Mouse (Mus musculus) layer of hippocampus, postnatal 10 days (tissue): ENCODE results near the gene AC140267.1. TPM values are rescaled to one million over a fixed set of nuclear protein-coding genes. Genes with fewer than 3 reads are reported as not detected.
A peak's percentile ranks its signal among the peaks of the same experiment; 100 is the strongest.

ENCODE experiments used
- DNase-seq, 2 experiments: peaks; one replicate each; pipeline ENCODE4 v3.0.0; 2021; ENCODE audit warnings: low spot score in 2 of 2
- total RNA-seq, 2 experiments: library from RNA; stranded (reverse); gene quantifications; 2 replicates each; pipeline ENCODE4 v1.2.3; 2021

AC140267.1 gene
- total RNA-seq, 2 experiments from 2014 or later = 21.1 to 23.0 TPM

DNA sequence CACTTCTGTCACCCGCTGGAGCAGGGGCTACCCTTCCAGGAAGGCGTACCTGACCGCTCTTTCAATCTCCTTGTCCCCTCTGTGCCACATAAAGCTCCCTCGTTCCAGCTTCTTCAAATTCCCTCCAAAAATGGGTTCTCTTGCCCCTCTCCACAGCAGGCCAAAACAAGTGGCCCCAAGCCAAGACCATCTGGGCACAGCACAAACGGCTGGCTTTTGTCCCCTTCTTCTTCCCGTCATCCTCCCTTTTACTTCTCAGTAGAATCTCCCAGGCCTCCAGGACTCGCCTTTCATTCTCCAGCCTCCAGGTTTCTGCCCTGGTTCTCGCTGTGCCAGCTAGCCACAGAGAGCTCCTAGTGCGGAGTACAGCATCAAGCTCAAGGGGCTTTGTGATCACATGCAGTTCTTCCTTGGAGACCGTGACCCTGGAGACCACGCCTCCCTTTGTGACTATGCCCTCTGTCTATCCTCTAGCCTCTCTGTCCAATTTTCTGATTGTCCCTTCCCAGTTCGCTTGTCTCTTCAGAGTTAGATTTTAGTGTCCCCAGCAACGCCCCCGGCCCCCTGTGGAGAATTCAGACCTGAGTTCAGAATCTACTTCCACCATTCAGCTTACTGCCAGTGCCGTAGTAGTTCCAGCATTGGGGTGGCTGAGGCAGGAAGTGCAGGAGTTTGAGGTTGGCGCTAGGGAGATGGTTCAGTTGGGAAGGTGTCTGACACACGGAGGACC lies 7.4 kb upstream of the AC140267.1 start:
- no peak for DNase-seq

DNA sequence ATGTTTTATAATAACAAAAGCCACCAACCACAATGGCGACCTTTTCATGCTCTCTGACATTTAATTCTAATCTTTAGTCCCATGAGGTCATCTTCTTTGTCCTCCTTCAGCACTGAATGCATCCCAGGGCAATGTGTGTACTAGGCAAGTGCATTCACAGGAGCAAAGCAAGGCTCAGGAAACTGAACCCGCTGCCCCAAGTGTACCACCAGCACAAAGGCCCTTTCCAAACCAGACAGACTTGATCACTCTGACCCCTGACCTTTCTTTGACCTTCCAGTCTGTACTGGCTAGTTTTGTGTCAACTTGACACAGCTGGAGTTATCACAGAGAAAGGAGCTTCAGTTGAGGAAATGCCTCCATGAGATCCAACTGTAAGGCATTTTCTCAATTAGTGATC lies 3.3 kb upstream of the AC140267.1 start:
- DNase-seq = no peak

DNA sequence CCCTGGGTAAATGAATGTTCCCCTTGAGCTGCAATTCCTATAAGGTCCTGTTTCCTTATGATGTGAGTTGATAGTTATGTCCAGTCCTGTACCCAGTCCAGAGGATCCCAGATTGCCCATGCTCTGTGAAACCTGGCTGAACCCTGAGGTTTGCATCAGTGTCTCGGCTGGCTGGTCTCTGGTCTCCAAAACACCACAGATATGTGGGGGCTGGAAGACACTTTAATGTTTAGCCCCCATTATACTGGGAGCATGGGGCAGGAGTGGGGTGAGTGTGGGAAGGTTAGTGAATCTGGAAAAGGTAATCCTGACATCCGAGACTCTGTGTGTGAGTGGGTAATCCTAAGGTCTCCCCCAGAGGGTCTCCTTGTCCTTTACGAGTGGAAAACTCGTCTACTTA lies 2.6 kb upstream of the AC140267.1 start:
- DNase-seq = no peak

DNA sequence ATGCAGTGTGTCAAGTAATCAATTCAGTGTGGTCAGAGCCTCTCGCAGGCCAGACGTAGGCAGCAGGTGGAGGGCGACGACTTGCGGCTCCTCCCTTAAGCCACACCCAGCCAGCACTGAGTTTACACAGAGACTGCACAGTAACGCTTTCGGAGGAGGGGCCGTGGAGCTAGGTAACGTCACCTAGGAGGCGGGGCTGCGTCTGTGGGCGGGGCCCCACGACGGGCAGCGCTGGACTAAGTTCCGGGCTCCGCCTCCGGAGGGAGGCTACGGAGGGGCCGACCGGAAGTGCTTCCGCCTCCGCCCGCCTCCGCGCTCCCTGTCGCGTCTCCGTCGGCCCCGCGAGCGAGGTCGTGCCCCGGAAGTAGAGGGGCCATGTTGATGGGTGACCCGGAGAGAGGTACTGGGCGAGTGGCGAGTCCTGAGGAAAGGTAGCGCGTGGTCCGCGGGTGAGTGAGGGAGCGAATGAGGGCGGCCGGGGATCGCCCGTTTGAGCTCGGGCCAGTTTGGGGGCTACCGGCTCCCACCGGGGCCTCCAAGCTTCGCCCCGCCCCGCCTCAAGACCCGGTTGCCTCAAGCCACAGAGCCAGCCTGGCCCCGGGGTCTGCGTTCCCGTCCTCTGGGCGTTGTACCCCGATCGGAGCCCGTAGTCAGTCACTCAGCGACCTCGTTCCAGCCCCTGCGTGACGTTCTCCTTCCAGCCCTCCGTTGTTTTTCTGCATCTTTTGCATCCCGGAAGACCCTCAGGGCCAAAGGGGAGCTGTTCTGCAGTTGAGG lies 1.7 kb upstream of the AC140267.1 start, which contains the start of gene Mief1:
TSS of gene Mief1 (plus strand) at position 286 of the 777 bp plus-strand sequence.
- DNase-seq = peak; percentile 93 to 96

DNA sequence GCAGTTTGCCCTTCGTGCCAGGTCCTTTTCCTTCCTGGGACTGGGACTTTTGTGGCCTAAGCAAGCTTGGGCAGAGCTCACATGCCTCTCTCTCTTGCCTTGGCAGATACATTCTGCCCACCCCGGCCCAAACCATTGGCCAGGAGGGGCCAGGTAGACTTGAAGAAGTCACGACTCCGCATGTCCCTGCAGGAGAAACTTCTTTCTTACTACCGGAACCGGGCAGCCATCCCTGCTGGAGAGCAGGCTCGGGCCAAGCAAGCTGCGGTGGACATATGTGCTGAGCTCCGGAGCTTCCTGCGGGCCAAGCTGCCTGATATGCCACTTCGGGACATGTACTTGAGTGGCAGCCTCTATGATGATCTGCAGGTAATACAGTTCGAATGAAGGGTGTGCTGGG lies 12.5 kb downstream of the AC140267.1 start:
- no peak for DNase-seq

DNA sequence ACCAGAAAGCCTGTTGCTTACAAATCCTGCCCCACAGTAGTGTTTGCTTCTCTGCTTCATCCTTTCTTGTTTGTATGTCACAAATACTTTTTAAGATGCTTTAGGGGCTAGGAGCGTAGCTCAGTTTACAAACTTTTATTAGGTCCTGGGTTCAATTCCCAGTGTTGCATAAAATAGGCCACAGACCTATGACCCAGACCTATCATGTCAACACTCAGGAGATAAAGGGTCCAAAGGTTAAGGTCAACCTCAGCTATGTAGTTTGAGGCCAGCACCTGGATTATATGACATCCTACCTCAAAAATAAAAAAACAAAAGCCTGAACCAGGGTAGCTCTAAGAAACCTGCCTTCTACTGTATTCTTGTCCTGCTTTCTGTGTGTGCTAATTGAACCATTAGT lies 13.0 kb downstream of the AC140267.1 start:
- DNase-seq = no peak

DNA sequence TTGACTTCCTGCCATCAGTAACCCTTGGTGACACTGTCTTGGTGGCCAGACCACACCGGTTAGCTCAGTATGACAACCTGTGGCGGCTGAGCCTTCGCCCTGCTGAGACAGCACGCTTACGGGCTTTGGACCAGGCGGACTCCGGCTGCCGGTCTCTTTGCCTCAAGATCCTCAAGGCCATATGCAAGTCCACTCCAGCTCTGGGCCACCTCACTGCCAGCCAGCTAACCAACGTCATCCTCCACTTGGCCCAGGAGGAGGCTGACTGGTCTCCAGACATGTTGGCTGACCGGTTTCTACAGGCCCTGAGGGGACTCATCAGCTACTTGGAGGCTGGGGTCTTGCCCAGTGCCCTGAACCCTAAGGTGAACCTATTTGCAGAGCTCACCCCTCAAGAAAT lies 14.0 kb downstream of the AC140267.1 start:
- no peak for DNase-seq

DNA sequence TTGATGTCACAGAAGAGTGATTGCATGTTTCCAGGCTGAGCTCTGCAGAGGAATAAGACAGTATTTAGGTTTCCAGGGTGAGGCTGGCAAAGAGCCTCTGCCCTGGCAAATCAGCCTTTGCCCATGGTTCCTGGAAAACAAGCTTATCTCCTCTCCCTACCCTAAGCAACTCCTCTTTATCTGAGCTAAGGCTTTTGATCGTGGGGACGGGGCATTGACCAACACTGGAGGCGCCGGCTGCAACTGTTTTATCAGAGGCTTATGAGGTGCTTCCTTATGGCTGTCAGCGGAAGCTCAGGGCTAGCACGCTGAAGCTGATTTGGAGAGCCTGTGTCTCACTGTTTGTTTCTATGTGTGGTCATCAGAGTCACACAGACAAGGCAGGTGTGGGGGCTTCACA lies 15.0 kb downstream of the AC140267.1 start:
- DNase-seq = no peak

DNA sequence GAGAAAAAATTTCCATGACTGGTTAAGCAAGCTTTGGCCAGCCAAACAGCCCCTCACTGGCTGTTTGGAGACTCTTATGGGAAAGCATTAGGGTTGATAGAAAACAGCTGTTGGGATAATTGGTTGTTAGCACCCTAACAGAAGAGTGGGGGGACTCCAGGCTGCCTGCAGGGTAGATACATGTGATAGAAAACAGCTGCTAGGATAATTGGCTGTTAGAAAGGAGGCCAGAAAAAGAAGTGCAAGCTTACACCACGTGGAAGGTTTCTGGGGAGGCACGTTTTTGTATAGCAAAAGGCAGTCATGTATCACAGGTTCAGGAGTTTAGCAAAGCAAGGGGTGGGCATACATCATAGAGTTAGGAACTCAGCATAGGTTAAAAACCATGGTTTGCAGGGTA lies 17.9 kb downstream of the AC140267.1 start:
- no peak for DNase-seq

DNA sequence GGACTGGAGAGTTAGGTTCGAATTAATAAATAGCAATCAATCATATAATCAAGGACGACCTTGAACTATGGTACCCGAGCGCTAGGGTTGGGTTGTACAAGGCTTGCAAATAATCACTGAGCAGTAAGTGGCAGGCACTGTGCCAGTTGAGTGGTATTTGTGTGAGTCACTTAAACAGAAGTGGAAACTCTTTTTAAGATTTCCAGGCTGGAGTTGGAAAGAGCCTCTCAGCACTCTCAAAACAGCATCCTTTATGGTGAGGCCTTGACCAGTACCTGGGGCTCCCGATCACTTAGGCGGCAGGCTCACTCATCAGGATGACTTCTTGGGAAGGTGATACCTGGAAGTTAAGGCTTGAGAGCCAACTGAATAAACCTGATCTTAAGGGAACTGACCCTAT lies 18.6 kb downstream of the AC140267.1 start:
- DNase-seq = no peak

DNA sequence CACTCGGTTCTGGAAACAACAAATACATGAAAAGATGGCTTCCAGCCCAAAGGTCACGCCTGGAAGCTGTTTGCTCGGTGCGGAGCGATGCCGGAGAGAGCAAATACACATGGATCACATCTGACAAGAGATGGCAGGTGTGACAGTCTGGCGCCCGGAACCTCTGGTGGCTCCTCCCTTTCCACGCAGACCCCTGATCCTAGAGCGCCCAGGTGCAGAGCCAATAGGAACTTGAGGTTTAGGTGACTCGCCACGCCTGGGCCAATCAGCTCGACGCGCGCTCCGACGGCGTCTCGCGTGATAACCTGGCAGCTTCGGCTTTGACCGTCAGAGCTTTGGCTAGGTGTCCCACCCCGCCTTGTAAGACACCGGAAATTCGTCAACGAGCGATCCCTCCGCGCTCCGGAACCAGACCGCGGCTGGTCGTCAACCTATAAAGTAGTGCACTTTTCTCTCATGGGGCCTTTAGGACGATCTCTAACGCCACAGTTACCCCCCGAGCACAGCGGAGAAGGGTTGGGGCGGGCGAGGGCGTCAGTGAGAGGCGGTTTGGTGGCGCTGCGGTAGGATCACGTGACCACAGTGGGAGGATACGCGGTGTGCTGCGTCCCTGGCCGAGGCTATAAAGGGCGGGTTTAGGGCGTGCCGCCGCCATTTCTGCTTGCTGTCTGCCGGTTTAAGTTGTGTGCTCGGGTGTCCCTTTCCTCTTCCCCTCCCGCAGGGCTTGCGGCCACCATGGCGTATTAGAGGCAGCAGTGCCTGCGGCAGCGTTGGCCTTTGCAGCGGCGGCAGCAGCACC lies 19.4 kb downstream of the AC140267.1 start, which contains the start of gene Atf4:
TSS of gene Atf4 (plus strand) at position 338 of the 799 bp plus-strand sequence.
- DNase-seq = peak; percentile 98

DNA sequence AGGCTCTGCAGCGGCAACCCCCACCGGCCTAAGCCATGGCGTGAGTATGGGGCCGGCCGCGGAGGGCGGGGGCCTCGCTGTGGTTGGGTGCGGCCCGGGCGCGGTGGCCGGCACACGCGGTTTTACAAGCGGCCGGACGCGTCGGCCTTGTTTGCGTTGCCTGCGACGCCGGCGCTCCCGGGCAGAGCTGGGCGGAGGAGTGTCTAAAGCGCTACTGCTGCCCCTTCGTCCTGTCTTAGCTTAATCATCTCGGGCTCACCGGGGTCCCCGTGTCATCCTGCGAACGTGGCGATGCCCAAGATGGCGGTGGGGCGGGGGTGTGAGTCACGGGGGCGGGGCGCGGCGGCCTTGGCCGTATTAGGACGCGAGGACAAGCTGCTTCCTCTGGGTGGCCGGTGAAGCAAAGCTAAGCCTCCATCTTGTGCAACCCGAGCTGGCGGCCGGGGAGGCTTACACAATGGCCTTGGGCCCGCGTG lies 20.0 kb downstream of the AC140267.1 start:
- DNase-seq = peak; percentile 68 to 75

DNA sequence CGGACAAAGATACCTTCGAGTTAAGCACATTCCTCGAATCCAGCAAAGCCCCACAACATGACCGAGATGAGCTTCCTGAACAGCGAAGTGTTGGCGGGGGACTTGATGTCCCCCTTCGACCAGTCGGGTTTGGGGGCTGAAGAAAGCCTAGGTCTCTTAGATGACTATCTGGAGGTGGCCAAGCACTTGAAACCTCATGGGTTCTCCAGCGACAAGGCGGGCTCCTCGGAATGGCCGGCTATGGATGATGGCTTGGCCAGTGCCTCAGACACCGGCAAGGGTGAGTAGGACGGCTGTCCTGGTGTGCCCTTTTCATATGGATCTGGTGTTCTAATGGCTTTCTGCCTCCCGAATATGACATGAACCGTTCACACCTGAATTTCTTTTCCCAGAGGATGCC lies 20.6 kb downstream of the AC140267.1 start:
- DNase-seq = no peak

DNA sequence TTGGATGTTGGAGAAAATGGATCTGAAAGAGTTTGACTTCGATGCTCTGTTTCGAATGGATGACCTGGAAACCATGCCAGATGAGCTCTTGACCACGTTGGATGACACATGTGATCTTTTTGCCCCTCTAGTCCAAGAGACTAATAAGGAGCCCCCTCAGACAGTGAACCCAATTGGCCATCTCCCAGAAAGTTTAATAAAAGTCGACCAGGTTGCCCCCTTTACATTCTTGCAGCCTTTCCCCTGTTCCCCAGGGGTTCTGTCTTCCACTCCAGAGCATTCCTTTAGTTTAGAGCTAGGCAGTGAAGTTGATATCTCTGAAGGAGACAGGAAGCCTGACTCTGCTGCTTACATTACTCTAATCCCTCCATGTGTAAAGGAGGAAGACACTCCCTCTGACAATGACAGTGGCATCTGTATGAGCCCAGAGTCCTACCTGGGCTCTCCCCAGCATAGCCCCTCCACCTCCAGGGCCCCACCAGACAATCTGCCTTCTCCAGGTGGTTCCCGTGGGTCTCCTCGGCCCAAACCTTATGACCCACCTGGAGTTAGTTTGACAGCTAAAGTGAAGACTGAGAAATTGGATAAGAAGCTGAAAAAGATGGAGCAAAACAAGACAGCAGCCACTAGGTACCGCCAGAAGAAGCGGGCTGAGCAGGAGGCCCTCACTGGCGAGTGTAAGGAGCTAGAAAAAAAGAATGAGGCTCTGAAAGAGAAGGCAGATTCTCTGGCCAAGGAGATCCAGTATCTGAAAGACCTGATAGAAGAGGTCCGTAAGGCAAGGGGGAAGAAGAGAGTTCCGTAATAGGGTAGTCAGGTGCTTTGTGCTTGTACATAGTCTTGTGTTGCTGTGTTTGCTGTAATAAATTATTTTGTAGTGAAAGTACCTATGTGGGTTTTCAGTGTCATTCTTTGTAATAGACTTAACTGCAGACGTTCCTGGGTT lies 21.3 kb downstream of the AC140267.1 start:
- DNase-seq = no peak

DNA sequence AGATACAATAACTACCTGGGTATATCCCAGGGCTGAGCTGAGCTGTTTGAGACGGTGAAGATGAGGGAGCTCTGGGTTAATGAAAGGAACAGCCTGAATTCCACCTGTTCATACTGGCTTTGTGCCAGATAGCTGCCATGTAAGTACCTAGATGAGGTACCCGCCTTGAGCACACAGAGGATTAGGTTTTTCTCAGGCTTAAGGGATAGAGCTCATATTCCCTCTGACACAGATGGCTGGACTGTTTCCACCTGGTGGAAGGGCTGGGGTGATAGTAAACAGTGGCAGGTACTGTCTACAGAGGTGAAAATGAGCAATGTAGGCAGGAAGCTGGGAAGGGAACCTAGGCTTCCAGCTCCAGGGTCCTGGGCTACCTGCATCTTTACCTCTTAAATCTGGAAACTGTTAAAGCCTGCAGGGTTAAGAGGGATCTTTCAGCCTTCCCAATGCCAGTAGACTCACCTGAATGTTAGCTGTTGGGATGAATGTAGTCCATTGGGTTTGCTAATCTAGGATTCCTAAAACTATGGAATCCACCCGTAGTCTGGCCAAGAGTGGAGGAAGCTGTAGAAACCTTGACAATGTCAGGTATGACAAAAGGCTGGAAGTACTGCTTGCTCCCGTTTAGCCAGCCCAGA lies 22.1 kb downstream of the AC140267.1 start:
- DNase-seq = peak in 1 of 2 experiments; percentile 36

DNA sequence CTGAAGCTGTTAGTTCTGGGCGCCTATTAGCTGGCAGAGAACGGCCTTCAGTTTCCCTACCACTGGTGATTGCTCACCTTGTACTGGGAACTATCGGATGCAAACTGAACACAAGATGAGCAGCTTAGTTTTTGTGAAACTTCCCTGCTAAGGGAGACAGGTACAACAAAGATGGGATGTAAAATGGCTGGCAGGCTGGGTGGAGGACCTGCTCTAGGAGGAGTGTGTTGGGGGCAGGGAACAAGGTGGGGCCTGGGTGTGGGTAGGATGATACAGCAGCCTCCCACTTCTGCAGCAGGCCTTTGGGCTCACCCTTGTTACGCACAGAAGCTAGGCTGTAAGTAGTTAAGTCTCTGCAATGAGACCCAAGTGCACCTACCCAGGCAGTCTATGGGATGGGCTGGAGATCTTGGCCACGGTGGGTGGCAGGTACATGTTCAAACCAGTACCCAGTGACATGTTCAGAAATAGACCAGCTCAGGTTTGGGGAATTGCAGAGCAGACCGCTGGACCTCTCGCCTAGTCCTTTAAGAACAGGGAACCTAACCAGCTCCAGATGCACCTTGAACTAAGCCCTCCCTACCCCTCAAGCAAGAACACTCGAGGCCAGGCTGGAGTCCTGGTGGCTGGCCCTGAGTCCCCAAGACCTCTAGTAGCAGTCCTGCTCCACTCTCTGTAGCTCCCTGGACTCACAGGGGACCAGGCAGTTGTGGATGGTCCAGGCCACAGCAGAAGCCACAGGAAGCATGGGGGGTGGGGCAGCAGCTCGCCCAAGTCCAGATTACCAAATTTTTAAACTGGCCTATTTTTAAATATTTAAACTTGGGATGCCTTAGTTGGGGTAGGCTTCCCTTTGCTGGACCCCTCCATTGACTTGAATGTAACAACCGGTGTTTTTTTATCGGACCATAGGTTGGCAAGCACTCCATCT lies 22.9 kb downstream of the AC140267.1 start:
- DNase-seq = no peak

DNA sequence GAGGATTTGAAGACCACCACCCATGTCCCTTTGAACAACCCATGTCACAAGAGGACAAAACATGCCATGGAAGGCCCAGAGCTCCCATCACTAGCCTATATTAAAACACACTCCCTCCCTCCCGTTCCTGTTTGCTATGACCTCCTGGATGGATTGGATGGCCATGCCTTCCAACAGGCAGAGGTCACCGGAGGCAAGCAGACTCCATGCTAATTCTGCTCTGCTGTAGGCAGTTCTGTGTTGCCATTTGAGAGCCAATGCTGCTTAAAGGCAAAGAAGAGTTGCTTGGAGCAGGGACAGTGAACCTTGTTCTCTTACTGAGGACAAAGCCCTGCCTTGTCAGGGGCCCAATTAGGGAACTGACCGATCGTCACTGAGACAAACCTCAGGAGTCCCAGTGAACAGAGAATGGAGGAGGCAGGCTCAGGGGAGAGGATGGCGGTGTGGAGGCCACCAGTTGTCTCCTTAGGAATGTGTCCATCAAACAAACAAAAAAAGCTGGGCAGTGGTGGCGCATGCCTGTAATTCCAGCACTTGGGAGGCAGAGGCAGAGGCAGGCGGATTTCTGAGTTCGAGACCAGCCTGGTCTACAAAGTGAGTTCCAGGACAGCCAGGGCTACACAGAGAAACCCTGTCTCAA lies 23.9 kb downstream of the AC140267.1 start:
- DNase-seq = no peak

DNA sequence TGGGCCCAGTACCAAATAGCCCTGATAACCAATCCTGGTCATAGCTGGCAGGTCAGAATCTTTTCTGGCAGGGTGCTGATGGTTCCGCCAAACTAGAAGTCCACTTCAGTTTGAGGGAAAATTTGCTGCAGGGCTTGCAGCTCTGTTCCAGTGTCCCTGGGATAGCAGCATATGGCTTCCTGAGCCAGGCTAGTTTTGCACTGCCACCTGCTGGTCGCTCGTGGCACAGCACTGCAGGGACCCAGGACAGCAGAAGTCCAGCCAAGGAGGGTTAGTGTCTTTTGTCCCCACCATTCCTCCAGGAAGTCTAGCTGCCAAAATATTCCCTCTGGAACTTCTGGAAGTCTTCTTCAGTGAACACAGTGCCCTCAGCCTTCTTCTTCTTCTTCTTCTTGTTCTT lies 25.0 kb downstream of the AC140267.1 start:
- DNase-seq = peak; percentile 89 to 91
